Mouse (Mus musculus): ENCODE results near the gene Asb4. TPM values are rescaled to one million over a fixed set of nuclear protein-coding genes. Genes with fewer than 3 reads are reported as not detected.

Asb4 gene
- polyA plus RNA-seq, 1 experiment from 2014 or later: 28.5 TPM

- Histone ChIP-seq H3K27ac (peak overlapping the region; percentile 97), H3K4me1 (peaks cover 54% of the 10 kb centered on the region), H3K9me3 (no peaks in the 10 kb centered on the region), H3K9ac (peak overlapping the region; percentile 36), H3K4me3 (replicated peaks) (peak overlapping the region; percentile 13; the same call in 1 of the 2 replicates), H3K27me3 (no peaks in the 10 kb centered on the region), H3K4me2 (peak overlapping the region; percentile 51), H3K36me3 (replicated peaks) (no peaks in the 10 kb centered on the region)
- peak; percentile 54 for ATAC-seq (ENCODE audit: low FRiP score)
- WGBS: 5% methylated on average over 22 of the region's 22 CpGs
Measured at GRCm38 (mm10) chr6:5379781-5380623, 3.2 kb upstream of the Asb4 start.

- H3K36me3 ChIP-seq (replicated peaks): no peaks in the 10 kb centered on the region
- 3% methylated on average over 9 of the region's 9 CpGs for WGBS
- ATAC-seq (ENCODE audit: low FRiP score): peak; percentile 76
- H3K4me1 ChIP-seq: peaks cover 58% of the 10 kb centered on the region
- H3K9me3 ChIP-seq: no peaks in the 10 kb centered on the region
- H3K27ac ChIP-seq: peak overlapping the region; percentile 97
- H3K4me3 ChIP-seq (replicated peaks): peak overlapping the region; percentile 13; the same call in 1 of the 2 replicates
- no peaks in the 10 kb centered on the region for H3K27me3 ChIP-seq
- peak overlapping the region; percentile 36; the same call in 1 of the 2 replicates for H3K9ac ChIP-seq
- peak overlapping the region; percentile 51 for H3K4me2 ChIP-seq
Measured at GRCm38 (mm10) chr6:5380624-5381252, 2.4 kb upstream of the Asb4 start.

GRCm38 (mm10) chr6:5381918-5382582, 1.1 kb upstream of the Asb4 start:
- Histone ChIP-seq H3K4me3 (replicated peaks) (no peak overlapping the region), H3K27ac (peak overlapping the region; percentile 97), H3K4me1 (peaks cover 58% of the 10 kb centered on the region), H3K4me2 (no peak overlapping the region), H3K9ac (no peak overlapping the region), H3K27me3 (no peaks in the 10 kb centered on the region), H3K36me3 (replicated peaks) (no peaks in the 10 kb centered on the region), H3K9me3 (no peaks in the 10 kb centered on the region)
- WGBS: 30% methylated on average over 13 of the region's 13 CpGs
- ATAC-seq (ENCODE audit: low FRiP score): no peak

GRCm38 (mm10) chr6:5382583-5383215, 487 bp upstream of the Asb4 start:
- Histone ChIP-seq H3K9ac (peak overlapping the region; percentile 48), H3K9me3 (no peaks in the 10 kb centered on the region), H3K4me1 (peaks cover 58% of the 10 kb centered on the region), H3K4me2 (peak overlapping the region; percentile 52), H3K27me3 (no peaks in the 10 kb centered on the region), H3K27ac (peak overlapping the region; percentile 87), H3K4me3 (replicated peaks) (peak overlapping the region; percentile 24), H3K36me3 (replicated peaks) (no peaks in the 10 kb centered on the region)
- under 1% methylated on average over 16 of the region's 16 CpGs for WGBS
- peak; percentile 52 for ATAC-seq (ENCODE audit: low FRiP score)

- no peak overlapping the region for H3K9ac ChIP-seq
- under 1% methylated on average over 11 of the region's 11 CpGs for WGBS
- 0 out of 2 replicates have a peak, but pooled peaks cover 4% of the 10 kb centered on the region for H3K27me3 ChIP-seq
- H3K4me3 ChIP-seq (replicated peaks): peak overlapping the region; percentile 24
- H3K9me3 ChIP-seq: no peaks in the 10 kb centered on the region
- no peak for ATAC-seq (ENCODE audit: low FRiP score)
- H3K27ac ChIP-seq: peak overlapping the region; percentile 87
- H3K4me1 ChIP-seq: peaks cover 55% of the 10 kb centered on the region
- peak overlapping the region; percentile 52 for H3K4me2 ChIP-seq
- no peaks in the 10 kb centered on the region for H3K36me3 ChIP-seq (replicated peaks)
Measured at GRCm38 (mm10) chr6:5384178-5384490, 948 bp downstream of the Asb4 start.

- WGBS: 15% methylated on average over 7 of the region's 7 CpGs
- H3K9me3 ChIP-seq: no peaks in the 10 kb centered on the region
- 0 out of 2 replicates have a peak, but pooled peaks cover 4% of the 10 kb centered on the region for H3K27me3 ChIP-seq
- H3K36me3 ChIP-seq (replicated peaks): no peaks in the 10 kb centered on the region
- no peak overlapping the region; the same call in 1 of the 2 replicates for H3K9ac ChIP-seq
- no peak for ATAC-seq (ENCODE audit: low FRiP score)
- no peak overlapping the region for H3K27ac ChIP-seq
- no peak overlapping the region for H3K4me3 ChIP-seq (replicated peaks)
- H3K4me2 ChIP-seq: no peak overlapping the region
- H3K4me1 ChIP-seq: peaks cover 53% of the 10 kb centered on the region
Measured at GRCm38 (mm10) chr6:5385161-5385640, 2.0 kb downstream of the Asb4 start.

- Histone ChIP-seq H3K4me3 (replicated peaks) (no peak overlapping the region), H3K36me3 (replicated peaks) (no peaks in the 10 kb centered on the region), H3K9ac (no peak overlapping the region), H3K9me3 (no peaks in the 10 kb centered on the region), H3K27me3 (0 out of 2 replicates have a peak, but pooled peaks cover 4% of the 10 kb centered on the region), H3K4me2 (no peak overlapping the region), H3K4me1 (peaks cover 44% of the 10 kb centered on the region), H3K27ac (no peak overlapping the region)
- no peak for ATAC-seq (ENCODE audit: low FRiP score)
- WGBS: 86% methylated on average over 4 of the region's 4 CpGs
Measured at GRCm38 (mm10) chr6:5386486-5386885, 3.3 kb downstream of the Asb4 start.

- peaks cover 40% of the 10 kb centered on the region for H3K4me1 ChIP-seq
- H3K4me3 ChIP-seq (replicated peaks): no peak overlapping the region
- H3K9ac ChIP-seq: no peak overlapping the region
- 0 out of 2 replicates have a peak, but pooled peaks cover 4% of the 10 kb centered on the region for H3K27me3 ChIP-seq
- no peak overlapping the region for H3K4me2 ChIP-seq
- no peaks in the 10 kb centered on the region for H3K36me3 ChIP-seq (replicated peaks)
- 15% methylated on average over 2 of the region's 2 CpGs for WGBS
- ATAC-seq (ENCODE audit: low FRiP score): no peak
- no peaks in the 10 kb centered on the region for H3K9me3 ChIP-seq
- no peak overlapping the region for H3K27ac ChIP-seq
Measured at GRCm38 (mm10) chr6:5387396-5387795, 4.2 kb downstream of the Asb4 start.

GRCm38 (mm10) chr6:5390298-5390697, 7.1 kb downstream of the Asb4 start:
- Histone ChIP-seq H3K36me3 (replicated peaks) (no peaks in the 10 kb centered on the region), H3K9ac (peak overlapping the region; percentile 53; the same call in 1 of the 2 replicates), H3K27ac (peak overlapping the region; percentile 54), H3K4me1 (peaks cover 26% of the 10 kb centered on the region), H3K27me3 (0 out of 2 replicates have a peak, but pooled peaks cover 4% of the 10 kb centered on the region), H3K9me3 (no peaks in the 10 kb centered on the region), H3K4me3 (replicated peaks) (peak overlapping the region; percentile 28), H3K4me2 (peak overlapping the region; percentile 52)
- 11% methylated on average over 11 of the region's 11 CpGs for WGBS
- ATAC-seq (ENCODE audit: low FRiP score): no peak; the same call in 1 of the 2 replicates

- Histone ChIP-seq H3K27ac (no peak overlapping the region), H3K9me3 (no peaks in the 10 kb centered on the region), H3K36me3 (replicated peaks) (no peaks in the 10 kb centered on the region), H3K9ac (peak overlapping the region; percentile 50), H3K4me2 (peak overlapping the region; percentile 52), H3K27me3 (0 out of 2 replicates have a peak, but pooled peaks cover 4% of the 10 kb centered on the region), H3K4me1 (peaks cover 25% of the 10 kb centered on the region; the same call in 1 of the 2 replicates), H3K4me3 (replicated peaks) (peak overlapping the region; percentile 26)
- ATAC-seq (ENCODE audit: low FRiP score): 0 out of 2 replicates have a peak, but pooled peaks have one; percentile 43
- 8% methylated on average over 10 of the region's 10 CpGs for WGBS
Measured at GRCm38 (mm10) chr6:5390952-5391351, 7.8 kb downstream of the Asb4 start.

GRCm38 (mm10) chr6:5394971-5395370, 11.8 kb downstream of the Asb4 start:
- Histone ChIP-seq H3K36me3 (replicated peaks) (no peaks in the 10 kb centered on the region), H3K9me3 (no peaks in the 10 kb centered on the region), H3K4me1 (peaks cover 19% of the 10 kb centered on the region; the same call in 1 of the 2 replicates), H3K27ac (no peak overlapping the region), H3K9ac (no peak overlapping the region), H3K4me3 (replicated peaks) (no peak overlapping the region), H3K4me2 (no peak overlapping the region), H3K27me3 (no peaks in the 10 kb centered on the region; the same call in 1 of the 2 replicates)
- 0 out of 2 replicates have a peak, but pooled peaks have one; percentile 28 for ATAC-seq (ENCODE audit: low FRiP score)
- WGBS: 9% methylated on average over 4 of the region's 4 CpGs
